Mouse (Mus musculus) liver, embryonic 12.5 days (tissue): ENCODE results near the gene Gm20390. TPM values are rescaled to one million over a fixed set of nuclear protein-coding genes. Genes with fewer than 3 reads are reported as not detected.

Source experiments
- ATAC-seq: fragments of 200-750 bp; cut with Nextera tagmentation; 2 replicates; pipeline ENCODE4 v1.8.0; 2017; ENCODE audit warnings: moderate number of reproducible peaks, mild to moderate bottlenecking, moderate library complexity
- H3K27ac ChIP-seq: fragments of 300-500 bp; sonication (generic); 2 replicates; pipeline ENCODE4 v1.5.1; 2016; ENCODE audit warnings: mild to moderate bottlenecking
- H3K27me3 ChIP-seq: fragments of 300-500 bp; sonication (generic); replicated peaks from 2 replicates; pipeline ENCODE4 v1.6.1; 2016; ENCODE audit warnings: mild to moderate bottlenecking, moderate library complexity
- H3K36me3 ChIP-seq: fragments of 300-500 bp; sonication (generic); 2 replicates; pipeline ENCODE4 v1.6.1; 2016; ENCODE audit warnings: mild to moderate bottlenecking, moderate library complexity
- H3K4me1 ChIP-seq: fragments of 300-500 bp; sonication (generic); 2 replicates; pipeline ENCODE4 v1.6.1; 2016
- H3K4me2 ChIP-seq: fragments of 300-500 bp; sonication (generic); 2 replicates; pipeline ENCODE4 v1.6.1; 2016; ENCODE audit warnings: mild to moderate bottlenecking, moderate library complexity
- H3K4me3 ChIP-seq: fragments of 300-500 bp; sonication (generic); 2 replicates; pipeline ENCODE4 v1.5.1; 2016; ENCODE audit warnings: mild to moderate bottlenecking, moderate library complexity
- H3K9ac ChIP-seq: fragments of 300-500 bp; sonication (generic); 2 replicates; pipeline ENCODE4 v1.6.1; 2016; ENCODE audit warnings: mild to moderate bottlenecking, moderate library complexity
- H3K9me3 ChIP-seq: fragments of 300-500 bp; sonication (generic); replicated peaks from 2 replicates; pipeline ENCODE4 v1.6.1; 2016; ENCODE audit warnings: mild to moderate bottlenecking, moderate library complexity
- WGBS: fragments of 180-500 bp; shearing (Covaris S2); methylation state at CpG from one replicate; pipeline ENCODE4 v1.1.7; 2016; ENCODE audit not compliant: insufficient replicate concordance; 5-methylcytosine and 5-hydroxymethylcytosine counted together
- polyA plus RNA-seq: library from polyadenylated mRNA; unstranded; fragments of >200 nt; fragmentation: Nextera tagmentation; extraction: Ambion mirVana; gene quantifications from 2 replicates; pipeline ENCODE4 v1.2.1, GENCODE M21; 2016

The Gm20390 gene
- polyA plus RNA-seq, 1 experiment from 2014 or later = 272 TPM

- ATAC-seq = no peak
- Histone ChIP-seq H3K9me3 (no peaks in the 10 kb centered on the region), H3K4me2 (no peak overlapping the region), H3K27me3 (no peaks in the 10 kb centered on the region), H3K9ac (no peak overlapping the region), H3K36me3 (no peaks in the 10 kb centered on the region), H3K4me3 (no peak overlapping the region), H3K4me1 (peaks cover 16% of the 10 kb centered on the region), H3K27ac (peak overlapping the region; percentile 23)
- 63% methylated on average over 4 of the region's 4 CpGs for WGBS
Measured at GRCm38 (mm10) chr11:93987026-93987425, 18.9 kb upstream of the Gm20390 start.

- H3K4me2 ChIP-seq = no peak overlapping the region
- H3K27me3 ChIP-seq = no peaks in the 10 kb centered on the region
- H3K4me1 ChIP-seq = peaks cover 16% of the 10 kb centered on the region
- no peak for ATAC-seq
- H3K4me3 ChIP-seq = no peak overlapping the region
- H3K27ac ChIP-seq = no peak overlapping the region
- no peak overlapping the region for H3K9ac ChIP-seq
- H3K36me3 ChIP-seq = no peaks in the 10 kb centered on the region
- H3K9me3 ChIP-seq = no peaks in the 10 kb centered on the region
Measured at GRCm38 (mm10) chr11:93986298-93986697, 18.2 kb upstream of the Gm20390 start.

GRCm38 (mm10) chr11:93985265-93985664 lies 17.2 kb upstream of the Gm20390 start:
- no peak overlapping the region for H3K4me3 ChIP-seq
- no peak for ATAC-seq
- no peaks in the 10 kb centered on the region for H3K36me3 ChIP-seq
- no peak overlapping the region for H3K4me2 ChIP-seq
- no peaks in the 10 kb centered on the region for H3K9me3 ChIP-seq
- no peaks in the 10 kb centered on the region for H3K27me3 ChIP-seq
- H3K4me1 ChIP-seq = peaks cover 16% of the 10 kb centered on the region
- no peak overlapping the region for H3K9ac ChIP-seq
- 66% methylated on average over 5 of the region's 5 CpGs for WGBS
- no peak overlapping the region for H3K27ac ChIP-seq

GRCm38 (mm10) chr11:93984619-93985018 lies 16.5 kb upstream of the Gm20390 start:
- ATAC-seq = no peak
- H3K27me3 ChIP-seq = no peaks in the 10 kb centered on the region
- no peak overlapping the region for H3K27ac ChIP-seq
- H3K36me3 ChIP-seq = no peaks in the 10 kb centered on the region
- H3K9me3 ChIP-seq = no peaks in the 10 kb centered on the region
- no peak overlapping the region for H3K4me2 ChIP-seq
- no peak overlapping the region for H3K9ac ChIP-seq
- WGBS = 82% methylated on average over 3 of the region's 3 CpGs
- H3K4me1 ChIP-seq = peaks cover 16% of the 10 kb centered on the region
- H3K4me3 ChIP-seq = no peak overlapping the region

- Histone ChIP-seq H3K4me2 (no peak overlapping the region), H3K36me3 (no peaks in the 10 kb centered on the region), H3K27ac (no peak overlapping the region), H3K9me3 (no peaks in the 10 kb centered on the region), H3K4me1 (no peaks in the 10 kb centered on the region), H3K27me3 (no peaks in the 10 kb centered on the region), H3K4me3 (no peak overlapping the region), H3K9ac (no peak overlapping the region)
- no peak for ATAC-seq
- 49% methylated on average over 6 of the region's 6 CpGs for WGBS
Measured at GRCm38 (mm10) chr11:93979502-93980049, 11.5 kb upstream of the Gm20390 start.

GRCm38 (mm10) chr11:93972951-93973350 lies 4.9 kb upstream of the Gm20390 start:
- Histone ChIP-seq H3K27ac (no peak overlapping the region), H3K9me3 (no peaks in the 10 kb centered on the region), H3K36me3 (no peaks in the 10 kb centered on the region), H3K27me3 (no peaks in the 10 kb centered on the region), H3K4me1 (peaks cover 10% of the 10 kb centered on the region), H3K4me3 (no peak overlapping the region), H3K9ac (no peak overlapping the region), H3K4me2 (no peak overlapping the region)
- 80% methylated on average over 5 of the region's 5 CpGs for WGBS
- no peak for ATAC-seq

- Histone ChIP-seq H3K36me3 (peaks cover 14% of the 10 kb centered on the region), H3K9me3 (no peaks in the 10 kb centered on the region), H3K27me3 (no peaks in the 10 kb centered on the region), H3K4me3 (no peak overlapping the region), H3K4me2 (no peak overlapping the region), H3K4me1 (peaks cover 31% of the 10 kb centered on the region), H3K27ac (no peak overlapping the region), H3K9ac (no peak overlapping the region)
- ATAC-seq = no peak
- WGBS = 79% methylated on average over 1 of the region's 1 CpGs
Measured at GRCm38 (mm10) chr11:93969799-93970198, 1.7 kb upstream of the Gm20390 start.

- peaks cover 31% of the 10 kb centered on the region for H3K4me1 ChIP-seq
- no peaks in the 10 kb centered on the region for H3K27me3 ChIP-seq
- peaks cover 20% of the 10 kb centered on the region for H3K36me3 ChIP-seq
- 93% methylated on average over 6 of the region's 6 CpGs for WGBS
- H3K4me3 ChIP-seq = peak overlapping the region; percentile 75
- H3K27ac ChIP-seq = no peak overlapping the region
- ATAC-seq = no peak
- H3K4me2 ChIP-seq = peak overlapping the region; percentile 75
- no peaks in the 10 kb centered on the region for H3K9me3 ChIP-seq
- H3K9ac ChIP-seq = no peak overlapping the region
Measured at GRCm38 (mm10) chr11:93969171-93969570, 1.1 kb upstream of the Gm20390 start.

GRCm38 (mm10) chr11:93968848-93969128 lies 695 bp upstream of the Gm20390 start:
- ATAC-seq = no peak

GRCm38 (mm10) chr11:93967381-93967780 lies 712 bp downstream of the Gm20390 start:
- H3K9ac ChIP-seq = peak overlapping the region; percentile 77
- no peaks in the 10 kb centered on the region for H3K27me3 ChIP-seq
- H3K27ac ChIP-seq = peak overlapping the region; percentile 80
- peak overlapping the region; percentile 75 for H3K4me3 ChIP-seq
- 2% methylated on average over 11 of the region's 11 CpGs for WGBS
- H3K4me1 ChIP-seq = peaks cover 31% of the 10 kb centered on the region
- H3K9me3 ChIP-seq = no peaks in the 10 kb centered on the region
- peak overlapping the region; percentile 75 for H3K4me2 ChIP-seq
- peaks cover 37% of the 10 kb centered on the region for H3K36me3 ChIP-seq
- ATAC-seq = 0 out of 2 replicates have a peak, but pooled peaks have one; percentile 5

More at GRCm38 (mm10) chr11:93968848-93969128, 695 bp upstream of the Gm20390 start:
- Histone ChIP-seq H3K4me2 (peak overlapping the region; percentile 75), H3K4me3 (peak overlapping the region; percentile 75), H3K27ac (peak overlapping the region; percentile 80; the same call in 1 of the 2 replicates), H3K4me1 (peaks cover 31% of the 10 kb centered on the region), H3K9ac (peak overlapping the region; percentile 77), H3K27me3 (no peaks in the 10 kb centered on the region), H3K36me3 (peaks cover 24% of the 10 kb centered on the region), H3K9me3 (no peaks in the 10 kb centered on the region)
- WGBS = 36% methylated on average over 6 of the region's 6 CpGs

GRCm38 (mm10) chr11:93965391-93965790 lies 2.7 kb downstream of the Gm20390 start:
- no peak for ATAC-seq
- H3K27ac ChIP-seq = no peak overlapping the region
- H3K4me3 ChIP-seq = no peak overlapping the region
- WGBS = 66% methylated on average over 6 of the region's 6 CpGs
- no peak overlapping the region for H3K9ac ChIP-seq
- no peaks in the 10 kb centered on the region for H3K27me3 ChIP-seq
- H3K4me2 ChIP-seq = no peak overlapping the region
- peaks cover 57% of the 10 kb centered on the region for H3K36me3 ChIP-seq
- H3K9me3 ChIP-seq = no peaks in the 10 kb centered on the region
- H3K4me1 ChIP-seq = peaks cover 31% of the 10 kb centered on the region

- Histone ChIP-seq H3K27me3 (no peaks in the 10 kb centered on the region), H3K9me3 (no peaks in the 10 kb centered on the region), H3K27ac (no peak overlapping the region), H3K9ac (no peak overlapping the region), H3K4me1 (peaks cover 21% of the 10 kb centered on the region), H3K4me3 (no peak overlapping the region), H3K36me3 (peaks cover 81% of the 10 kb centered on the region), H3K4me2 (no peak overlapping the region)
- WGBS = 79% methylated on average over 4 of the region's 4 CpGs
- ATAC-seq = no peak
Measured at GRCm38 (mm10) chr11:93963013-93963412, 5.1 kb downstream of the Gm20390 start.

GRCm38 (mm10) chr11:93961482-93961881 lies 6.6 kb downstream of the Gm20390 start:
- ATAC-seq = no peak
- peaks cover 90% of the 10 kb centered on the region for H3K36me3 ChIP-seq
- peaks cover 19% of the 10 kb centered on the region for H3K4me1 ChIP-seq
- 87% methylated on average over 6 of the region's 6 CpGs for WGBS
- no peak overlapping the region for H3K4me3 ChIP-seq
- H3K27ac ChIP-seq = no peak overlapping the region
- H3K9me3 ChIP-seq = no peaks in the 10 kb centered on the region
- no peak overlapping the region for H3K9ac ChIP-seq
- H3K4me2 ChIP-seq = no peak overlapping the region
- no peaks in the 10 kb centered on the region for H3K27me3 ChIP-seq
